Mouse (Mus musculus) heart, embryonic 10.5 days (tissue): ENCODE data around the gene Ppef2. TPM values are rescaled to one million over a fixed set of nuclear protein-coding genes. Genes with fewer than 3 reads are reported as not detected.

Experiments used
- DNase-seq: peaks from one replicate; pipeline ENCODE4 v3.0.0-alpha.2; 2017; ENCODE audit warnings: low spot score
- H3K27ac ChIP-seq: fragments of 300-500 bp; sonication (generic); 2 replicates; pipeline ENCODE4 v1.5.1; 2016; ENCODE audit warnings: mild to moderate bottlenecking
- H3K27me3 ChIP-seq: fragments of 300-500 bp; sonication (generic); 2 replicates; pipeline ENCODE4 v1.6.1; 2016; ENCODE audit warnings: mild to moderate bottlenecking; ENCODE audit not compliant: poor library complexity, insufficient read depth, severe bottlenecking
- H3K36me3 ChIP-seq: fragments of 300-500 bp; sonication (generic); 2 replicates; pipeline ENCODE4 v1.6.1; 2016; ENCODE audit warnings: mild to moderate bottlenecking, moderate library complexity
- H3K4me1 ChIP-seq: fragments of 300-500 bp; sonication (generic); 2 replicates; pipeline ENCODE4 v1.6.1; 2016; ENCODE audit warnings: mild to moderate bottlenecking
- H3K4me3 ChIP-seq: fragments of 300-500 bp; sonication (generic); 2 replicates; pipeline ENCODE4 v1.5.1; 2016; ENCODE audit warnings: mild to moderate bottlenecking, moderate library complexity
- H3K9me3 ChIP-seq: fragments of 300-500 bp; sonication (generic); 2 replicates; pipeline ENCODE4 v1.6.1; 2016; ENCODE audit warnings: mild to moderate bottlenecking, moderate library complexity
- WGBS: fragments of 180-500 bp; shearing (Covaris S2); methylation state at CpG from one replicate; pipeline ENCODE4 v1.1.7; 2016; 5-methylcytosine and 5-hydroxymethylcytosine counted together
- polyA plus RNA-seq: library from polyadenylated mRNA; unstranded; fragments of >200 nt; fragmentation: Nextera tagmentation; extraction: Ambion mirVana; gene quantifications from 2 replicates; pipeline ENCODE4 v1.2.1, GENCODE M21; 2016

Ppef2 gene
- polyA plus RNA-seq = 0.14 TPM in 1 of 2 replicates, not detected in the other

GRCm38 (mm10) chr5:92256218-92256617 lies at the start of gene Ppef2:
TSS of gene Ppef2 (minus strand) at chr5:92256278.
- no peaks in the 10 kb centered on the region for H3K36me3 ChIP-seq
- no peak within 1 kb of the TSS for H3K4me3 ChIP-seq
- H3K27me3 ChIP-seq = no peaks in the 10 kb centered on the region
- H3K4me1 ChIP-seq = peaks cover 22% of the 10 kb centered on the region
- no peak for DNase-seq
- WGBS = 25% methylated on average over 6 of the region's 6 CpGs
- H3K9me3 ChIP-seq = no peaks in the 10 kb centered on the region
- H3K27ac ChIP-seq = no peak within 1 kb of the TSS

- DNase-seq = no peak
- H3K36me3 ChIP-seq = peaks cover 76% of the 10 kb centered on the region
- peaks cover 9% of the 10 kb centered on the region for H3K4me1 ChIP-seq
- no peak overlapping the region for H3K27ac ChIP-seq
- 69% methylated on average over 3 of the region's 3 CpGs for WGBS
- no peaks in the 10 kb centered on the region for H3K9me3 ChIP-seq
- H3K4me3 ChIP-seq = no peak overlapping the region
- H3K27me3 ChIP-seq = no peaks in the 10 kb centered on the region
Measured at GRCm38 (mm10) chr5:92304291-92304690, 48.2 kb upstream of the Ppef2 start.

GRCm38 (mm10) chr5:92302149-92302840 lies 46.2 kb upstream of the Ppef2 start:
- peaks cover 94% of the 10 kb centered on the region for H3K36me3 ChIP-seq
- H3K27ac ChIP-seq = no peak overlapping the region

GRCm38 (mm10) chr5:92294525-92294924 lies 38.4 kb upstream of the Ppef2 start:
- H3K4me1 ChIP-seq = no peaks in the 10 kb centered on the region
- no peaks in the 10 kb centered on the region for H3K9me3 ChIP-seq
- H3K27ac ChIP-seq = no peak overlapping the region
- DNase-seq = no peak
- H3K4me3 ChIP-seq = no peak overlapping the region
- no peaks in the 10 kb centered on the region for H3K27me3 ChIP-seq
- WGBS = 86% methylated on average over 2 of the region's 2 CpGs
- H3K36me3 ChIP-seq = peaks cover 97% of the 10 kb centered on the region

More at GRCm38 (mm10) chr5:92302149-92302840, 46.2 kb upstream of the Ppef2 start:
- WGBS = 91% methylated on average over 13 of the region's 13 CpGs
- Histone ChIP-seq H3K4me3 (no peak overlapping the region), H3K27me3 (no peaks in the 10 kb centered on the region), H3K9me3 (no peaks in the 10 kb centered on the region), H3K4me1 (no peaks in the 10 kb centered on the region)
- DNase-seq = no peak

- H3K27me3 ChIP-seq = no peaks in the 10 kb centered on the region
- no peaks in the 10 kb centered on the region for H3K4me1 ChIP-seq
- no peak overlapping the region for H3K4me3 ChIP-seq
- 84% methylated on average over 6 of the region's 6 CpGs for WGBS
- no peak overlapping the region for H3K27ac ChIP-seq
- H3K9me3 ChIP-seq = no peaks in the 10 kb centered on the region
- peaks cover 98% of the 10 kb centered on the region for H3K36me3 ChIP-seq
- no peak for DNase-seq
Measured at GRCm38 (mm10) chr5:92291652-92292414, 35.8 kb upstream of the Ppef2 start.

GRCm38 (mm10) chr5:92287840-92288239 lies 31.8 kb upstream of the Ppef2 start:
- DNase-seq = no peak
- Histone ChIP-seq H3K27ac (no peak overlapping the region), H3K4me1 (no peaks in the 10 kb centered on the region; the same call in 1 of the 2 replicates), H3K36me3 (peaks cover 82% of the 10 kb centered on the region), H3K4me3 (no peak overlapping the region), H3K9me3 (no peaks in the 10 kb centered on the region), H3K27me3 (no peaks in the 10 kb centered on the region)
- WGBS = 79% methylated on average over 6 of the region's 6 CpGs

GRCm38 (mm10) chr5:92283107-92283506 lies 27.0 kb upstream of the Ppef2 start:
- Histone ChIP-seq H3K27ac (no peak overlapping the region), H3K27me3 (no peaks in the 10 kb centered on the region), H3K9me3 (no peaks in the 10 kb centered on the region), H3K36me3 (peaks cover 35% of the 10 kb centered on the region), H3K4me1 (peaks cover 11% of the 10 kb centered on the region), H3K4me3 (no peak overlapping the region)
- no peak for DNase-seq
- WGBS = 58% methylated on average over 3 of the region's 3 CpGs

- WGBS = 71% methylated on average over 4 of the region's 4 CpGs
- H3K4me3 ChIP-seq = no peak overlapping the region
- no peak for DNase-seq
- H3K9me3 ChIP-seq = no peaks in the 10 kb centered on the region
- peaks cover 15% of the 10 kb centered on the region for H3K4me1 ChIP-seq
- no peaks in the 10 kb centered on the region for H3K27me3 ChIP-seq
- H3K27ac ChIP-seq = no peak overlapping the region
- peaks cover 29% of the 10 kb centered on the region for H3K36me3 ChIP-seq
Measured at GRCm38 (mm10) chr5:92282571-92282970, 26.5 kb upstream of the Ppef2 start.

GRCm38 (mm10) chr5:92278942-92279537 lies 23.0 kb upstream of the Ppef2 start:
- no peaks in the 10 kb centered on the region for H3K36me3 ChIP-seq
- DNase-seq = no peak
- H3K9me3 ChIP-seq = no peaks in the 10 kb centered on the region
- 88% methylated on average over 10 of the region's 10 CpGs for WGBS
- H3K27ac ChIP-seq = no peak overlapping the region
- no peaks in the 10 kb centered on the region; the same call in 1 of the 2 replicates for H3K27me3 ChIP-seq
- H3K4me1 ChIP-seq = peaks cover 17% of the 10 kb centered on the region
- no peak overlapping the region for H3K4me3 ChIP-seq

GRCm38 (mm10) chr5:92277437-92278394 lies 21.6 kb upstream of the Ppef2 start, which contains the start of gene Naaa:
TSS of gene Naaa (minus strand) at chr5:92278170.
- WGBS = 3% methylated on average over 52 of the region's 54 CpGs
- H3K27me3 ChIP-seq = no peaks in the 10 kb centered on the region; the same call in 1 of the 2 replicates
- H3K36me3 ChIP-seq = no peaks in the 10 kb centered on the region
- DNase-seq = peak; percentile 95
- H3K9me3 ChIP-seq = no peaks in the 10 kb centered on the region
- H3K27ac ChIP-seq = peak within 1 kb of the TSS; percentile 83
- H3K4me1 ChIP-seq = peaks cover 17% of the 10 kb centered on the region
- peak within 1 kb of the TSS; percentile 73 for H3K4me3 ChIP-seq

GRCm38 (mm10) chr5:92270496-92270895 lies 14.4 kb upstream of the Ppef2 start:
- H3K4me1 ChIP-seq = no peaks in the 10 kb centered on the region
- DNase-seq = no peak
- H3K36me3 ChIP-seq = no peaks in the 10 kb centered on the region
- 76% methylated on average over 7 of the region's 7 CpGs for WGBS
- H3K27ac ChIP-seq = no peak overlapping the region
- H3K9me3 ChIP-seq = no peaks in the 10 kb centered on the region
- no peak overlapping the region for H3K4me3 ChIP-seq
- no peaks in the 10 kb centered on the region for H3K27me3 ChIP-seq

- 28% methylated on average over 4 of the region's 4 CpGs for WGBS
- Histone ChIP-seq H3K4me1 (peaks cover 17% of the 10 kb centered on the region), H3K4me3 (no peak overlapping the region), H3K27me3 (no peaks in the 10 kb centered on the region), H3K27ac (peak overlapping the region; percentile 26; the same call in 1 of the 2 replicates), H3K9me3 (no peaks in the 10 kb centered on the region), H3K36me3 (no peaks in the 10 kb centered on the region)
- peak; percentile 87 for DNase-seq
Measured at GRCm38 (mm10) chr5:92263761-92264359, 7.8 kb upstream of the Ppef2 start.
